Mouse (Mus musculus): Measurements from ENCODE around the gene Cdc14a. TPM values are rescaled to one million over a fixed set of nuclear protein-coding genes. Genes with fewer than 3 reads are reported as not detected.

Gene Cdc14a
- total RNA-seq, 2 experiments from 2014 or later, result 4.3 to 4.5 TPM

- DNase-seq (ENCODE audit: extremely low spot score in 1 of 2, low spot score in 1 of 2), result peak; percentile 38 to 68
Measured at GRCm38 (mm10) chr3:116331811-116332464, 91.9 kb downstream of the Cdc14a start.

GRCm38 (mm10) chr3:116329976-116330375, 93.9 kb downstream of the Cdc14a start:
- DNase-seq (ENCODE audit: extremely low spot score in 1 of 2, low spot score in 1 of 2), result no peak

- DNase-seq (ENCODE audit: extremely low spot score in 1 of 2, low spot score in 1 of 2), result no peak
Measured at GRCm38 (mm10) chr3:116329023-116329762, 94.6 kb downstream of the Cdc14a start.

- no peak for DNase-seq (ENCODE audit: extremely low spot score in 1 of 2, low spot score in 1 of 2)
Measured at GRCm38 (mm10) chr3:116327616-116328004, 96.2 kb downstream of the Cdc14a start.

- DNase-seq (ENCODE audit: extremely low spot score in 1 of 2, low spot score in 1 of 2), result peak; percentile 85 to 93
Measured at GRCm38 (mm10) chr3:116327001-116327615, 96.7 kb downstream of the Cdc14a start.

GRCm38 (mm10) chr3:116325501-116325900, 98.3 kb downstream of the Cdc14a start:
- DNase-seq (ENCODE audit: extremely low spot score in 1 of 2, low spot score in 1 of 2), result no peak

GRCm38 (mm10) chr3:116319696-116320095, 104.1 kb downstream of the Cdc14a start:
- no peak for DNase-seq (ENCODE audit: extremely low spot score in 1 of 2, low spot score in 1 of 2)

GRCm38 (mm10) chr3:116311838-116312237, 112.0 kb downstream of the Cdc14a start:
- DNase-seq (ENCODE audit: extremely low spot score in 1 of 2, low spot score in 1 of 2), result no peak

GRCm38 (mm10) chr3:116311173-116311572, 112.7 kb downstream of the Cdc14a start:
- DNase-seq (ENCODE audit: extremely low spot score in 1 of 2, low spot score in 1 of 2), result no peak

GRCm38 (mm10) chr3:116310672-116311071, 113.2 kb downstream of the Cdc14a start:
- no peak for DNase-seq (ENCODE audit: extremely low spot score in 1 of 2, low spot score in 1 of 2)

GRCm38 (mm10) chr3:116310033-116310432, 113.8 kb downstream of the Cdc14a start:
- no peak for DNase-seq (ENCODE audit: extremely low spot score in 1 of 2, low spot score in 1 of 2)

- DNase-seq (ENCODE audit: extremely low spot score in 1 of 2, low spot score in 1 of 2), result no peak
Measured at GRCm38 (mm10) chr3:116304800-116305753, 118.8 kb downstream of the Cdc14a start.

- no peak for DNase-seq (ENCODE audit: extremely low spot score in 1 of 2, low spot score in 1 of 2)
Measured at GRCm38 (mm10) chr3:116302581-116302980, 121.3 kb downstream of the Cdc14a start.

- no peak for DNase-seq (ENCODE audit: extremely low spot score in 1 of 2, low spot score in 1 of 2)
Measured at GRCm38 (mm10) chr3:116301754-116302153, 122.1 kb downstream of the Cdc14a start.

GRCm38 (mm10) chr3:116298727-116299126, 125.1 kb downstream of the Cdc14a start:
- no peak for DNase-seq (ENCODE audit: extremely low spot score in 1 of 2, low spot score in 1 of 2)

GRCm38 (mm10) chr3:116298003-116298402, 125.8 kb downstream of the Cdc14a start:
- DNase-seq (ENCODE audit: extremely low spot score in 1 of 2, low spot score in 1 of 2), result no peak

GRCm38 (mm10) chr3:116297170-116297569, 126.7 kb downstream of the Cdc14a start:
- DNase-seq (ENCODE audit: extremely low spot score in 1 of 2, low spot score in 1 of 2), result no peak

- no peak for DNase-seq (ENCODE audit: extremely low spot score in 1 of 2, low spot score in 1 of 2)
Measured at GRCm38 (mm10) chr3:116290041-116290815, 133.6 kb downstream of the Cdc14a start.

GRCm38 (mm10) chr3:116288833-116289232, 135.0 kb downstream of the Cdc14a start:
- DNase-seq (ENCODE audit: extremely low spot score in 1 of 2, low spot score in 1 of 2), result no peak

GRCm38 (mm10) chr3:116284735-116285134, 139.1 kb downstream of the Cdc14a start:
- DNase-seq (ENCODE audit: extremely low spot score in 1 of 2, low spot score in 1 of 2), result no peak
